In the genomic region with DNA sequence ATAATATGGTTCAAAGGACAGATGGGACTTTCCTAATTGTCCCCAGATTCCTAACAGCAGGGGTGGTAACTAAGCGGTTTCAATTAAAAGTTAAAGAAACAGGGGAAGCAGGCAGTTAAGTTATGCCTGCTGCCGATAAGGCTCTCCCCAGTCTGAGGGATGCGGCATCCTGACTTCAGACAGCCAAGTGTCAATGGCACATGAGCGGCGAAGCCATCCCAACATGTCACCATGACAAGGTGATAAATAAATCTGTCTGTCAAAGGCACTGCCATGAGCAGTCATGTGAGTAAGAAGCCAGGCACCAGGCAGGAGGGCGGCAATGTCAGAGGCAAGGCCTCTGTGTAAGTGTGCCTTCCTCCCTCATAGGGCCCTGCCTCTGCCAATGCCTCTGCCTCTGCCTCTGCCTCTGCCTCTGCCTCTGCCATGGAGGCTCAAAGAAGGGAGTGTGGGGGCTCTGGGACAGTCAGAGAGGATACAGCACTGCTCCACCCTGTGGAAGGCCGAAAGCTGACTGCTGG, we compare ENCODE assay signal across 10 mouse cellular contexts. TPM values are rescaled to one million over a fixed set of nuclear protein-coding genes. Genes with fewer than 3 reads are reported as not detected.
DNase-seq lines count a peak whose midpoint lies in the region; ATAC-seq and TF ChIP-seq lines count a peak whose summit lies in the region.
"Had no signal": no experiment of that assay in that cellular context is flagged by ENCODE, and none has a peak within 500 bp of the region (broad histone marks: within the 10 kb centered on the region; RNA-seq: fewer than 3 reads in every experiment).

No protein-coding gene starts in this region.

- no peak overlapping the region for H3K9ac ChIP-seq in embryonic facial prominence, embryonic 13.5 days
- H3K9ac ChIP-seq in heart, embryonic 16.5 days (ENCODE audit: low read length): no peak overlapping the region
- H3K9ac ChIP-seq in midbrain, embryonic 15.5 days: no peak overlapping the region
- no peak overlapping the region for H3K9ac ChIP-seq in lung, postnatal 0 days (replicated peaks; ENCODE audit: low read depth)
- H3K9ac ChIP-seq: liver, embryonic 14.5 days had no signal

- no peak overlapping the region for H3K4me2 ChIP-seq in embryonic facial prominence, embryonic 13.5 days
- H3K4me2 ChIP-seq in heart, embryonic 16.5 days (ENCODE audit: low read depth, low read length): no peak overlapping the region
- H3K4me2 ChIP-seq in midbrain, embryonic 15.5 days: no peak overlapping the region
- H3K4me2 ChIP-seq in lung, postnatal 0 days (replicated peaks; ENCODE audit: low read depth, low read length): no peak overlapping the region

- H3K36me3 ChIP-seq in embryonic facial prominence, embryonic 13.5 days: peaks cover 30% of the 10 kb centered on the region
- peaks cover 7% of the 10 kb centered on the region; the same call in 1 of the 2 replicates for H3K36me3 ChIP-seq in heart, embryonic 16.5 days (ENCODE audit: control insufficient read depth, insufficient read depth)
- no peaks in the 10 kb centered on the region for H3K36me3 ChIP-seq in midbrain, embryonic 15.5 days (replicated peaks)
- no peaks in the 10 kb centered on the region for H3K36me3 ChIP-seq in lung, postnatal 0 days (ENCODE audit: insufficient read depth, low read length)

- no peaks in the 10 kb centered on the region for H3K9me3 ChIP-seq in embryonic facial prominence, embryonic 13.5 days
- no peaks in the 10 kb centered on the region for H3K9me3 ChIP-seq in heart, embryonic 16.5 days (replicated peaks; ENCODE audit: control insufficient read depth, low read length)
- no peaks in the 10 kb centered on the region for H3K9me3 ChIP-seq in midbrain, embryonic 15.5 days
- no peaks in the 10 kb centered on the region for H3K9me3 ChIP-seq in lung, postnatal 0 days (ENCODE audit: low read length)

- peak overlapping the region; percentile 16; the same call in 1 of the 2 replicates for H3K27ac ChIP-seq in embryonic facial prominence, embryonic 13.5 days
- peak overlapping the region; percentile 81 for H3K27ac ChIP-seq in heart, embryonic 16.5 days (ENCODE audit: low read length)
- H3K27ac ChIP-seq in midbrain, embryonic 15.5 days: peak overlapping the region; percentile 28
- no peak overlapping the region for H3K27ac ChIP-seq in lung, postnatal 0 days (ENCODE audit: low read length)
- H3K27ac ChIP-seq: liver, embryonic 14.5 days had no signal

- 0 out of 2 replicates have a peak, but pooled peaks have one; percentile 16 for ATAC-seq in frontal cortex, adult (ENCODE audit: low TSS enrichment)
- ATAC-seq in embryonic facial prominence, embryonic 13.5 days (ENCODE audit: insufficient number of reproducible peaks, insufficient read depth, low FRiP score, low TSS enrichment, low read depth): no peak
- ATAC-seq in heart, embryonic 16.5 days (replicated peaks; ENCODE audit: extremely low read depth, insufficient read depth, low FRiP score): peak; percentile 64; the same call in 1 of the 2 replicates
- peak; percentile 41; the same call in 1 of the 2 replicates for ATAC-seq in midbrain, embryonic 15.5 days (replicated peaks)
- no peak for ATAC-seq in lung, postnatal 0 days

- no peak overlapping the region for H3K4me3 ChIP-seq in embryonic facial prominence, embryonic 13.5 days
- no peak overlapping the region for H3K4me3 ChIP-seq in heart, embryonic 16.5 days (ENCODE audit: low read length)
- no peak overlapping the region for H3K4me3 ChIP-seq in midbrain, embryonic 15.5 days
- H3K4me3 ChIP-seq in lung, postnatal 0 days (ENCODE audit: low read depth, low read length): no peak overlapping the region
- H3K4me3 ChIP-seq: erythroblast, embryonic 14.5 days had no signal

- no peak for TF ChIP-seq CTCF in lung, postnatal 0 days (IDR thresholded peaks at IDR 0.05)

- H3K4me1 ChIP-seq in embryonic facial prominence, embryonic 13.5 days: peaks cover 44% of the 10 kb centered on the region
- H3K4me1 ChIP-seq in heart, embryonic 16.5 days (ENCODE audit: control insufficient read depth, insufficient read depth, low read length): peaks cover 34% of the 10 kb centered on the region
- H3K4me1 ChIP-seq in midbrain, embryonic 15.5 days: peaks cover 49% of the 10 kb centered on the region
- H3K4me1 ChIP-seq in lung, postnatal 0 days (ENCODE audit: insufficient read depth, low read depth, low read length): no peaks in the 10 kb centered on the region

- WGBS in embryonic facial prominence, embryonic 13.5 days: 67% methylated on average over 7 of the region's 7 CpGs
- WGBS in heart, embryonic 16.5 days: 46% methylated on average over 7 of the region's 7 CpGs
- 37% methylated on average over 7 of the region's 7 CpGs for WGBS in midbrain, embryonic 15.5 days
- 78% methylated on average over 7 of the region's 7 CpGs for WGBS in lung, postnatal 0 days

- no peak for TF ChIP-seq EP300 in lung, postnatal 0 days (IDR thresholded peaks at IDR 0.05)

- DNase-seq in frontal cortex, postnatal 10 days (ENCODE audit: low spot score in 2 of 2): no peak
- DNase-seq in cerebellum, adult 8-10 months: no peak
- no peak for DNase-seq in lung, postnatal 0 days (ENCODE audit: low spot score)
- DNase-seq in liver: no peak

- no peaks in the 10 kb centered on the region for H3K27me3 ChIP-seq in embryonic facial prominence, embryonic 13.5 days
- no peaks in the 10 kb centered on the region for H3K27me3 ChIP-seq in heart, embryonic 16.5 days (ENCODE audit: control insufficient read depth, insufficient read depth, low read length)
- H3K27me3 ChIP-seq in midbrain, embryonic 15.5 days (replicated peaks): no peaks in the 10 kb centered on the region
- H3K27me3 ChIP-seq in lung, postnatal 0 days (replicated peaks; ENCODE audit: insufficient read depth, low read length): no peaks in the 10 kb centered on the region

RNA-seq across cellular contexts. Expression of a gene that starts 55.8 kb away (rescaled TPM):
- 174 and 195 TPM in 2 replicates for polyA plus RNA-seq in embryonic facial prominence, embryonic 13.5 days (2015; fragmentation: Nextera tagmentation; extraction: Ambion mirVana)
- 20.3 and 27.2 TPM in 2 replicates for polyA plus RNA-seq in heart, embryonic 16.5 days (2015; fragmentation: Nextera tagmentation; extraction: Ambion mirVana)
- 23.3 and 24.2 TPM in 2 replicates for polyA plus RNA-seq in midbrain, embryonic 15.5 days (2015; fragmentation: Nextera tagmentation; extraction: Ambion mirVana)
- polyA plus RNA-seq in lung, postnatal 0 days (2015; fragmentation: Nextera tagmentation; extraction: Ambion mirVana): 100 and 110 TPM in 2 replicates
- polyA plus RNA-seq: erythroblast, embryonic 14.5 days had no signal

RNA-seq across cellular contexts. Expression of a gene that starts 56.8 kb away (rescaled TPM):
- 93.4 and 107 TPM in 2 replicates for polyA plus RNA-seq in embryonic facial prominence, embryonic 13.5 days (2015; fragmentation: Nextera tagmentation; extraction: Ambion mirVana)
- polyA plus RNA-seq in heart, embryonic 16.5 days (2015; fragmentation: Nextera tagmentation; extraction: Ambion mirVana): 44.6 and 45.1 TPM in 2 replicates
- 60.2 and 61.1 TPM in 2 replicates for polyA plus RNA-seq in midbrain, embryonic 15.5 days (2015; fragmentation: Nextera tagmentation; extraction: Ambion mirVana)
- polyA plus RNA-seq in lung, postnatal 0 days (2015; fragmentation: Nextera tagmentation; extraction: Ambion mirVana): 45.6 and 51.2 TPM in 2 replicates

Comparison
In these comparisons a context has a peak if more than half of its experiments do, and no peak if none do; other contexts are left out.
1. ATAC-seq: peak in frontal cortex, adult (single experiment), heart, embryonic 16.5 days (single experiment) and midbrain, embryonic 15.5 days (single experiment); none in embryonic facial prominence, embryonic 13.5 days (single experiment) and lung, postnatal 0 days (single experiment).